Mouse (Mus musculus) gastrocnemius, postnatal 25 days (tissue): Measurements from ENCODE around the gene Mvd. TPM values are rescaled to one million over a fixed set of nuclear protein-coding genes. Genes with fewer than 3 reads are reported as not detected.

ENCODE experiments used
- DNase-seq: peaks from one replicate; pipeline ENCODE4 v3.0.0; 2022
- microRNA-seq, 2 experiments: library from miRNA; unstranded; fragments of <30 nt; microRNA quantifications; one replicate each; pipeline ENCODE4 v1.2.0; 2021; ENCODE audit warnings: borderline replicate concordance in 2 of 2
- total RNA-seq, 2 experiments: library from RNA; stranded (reverse); gene quantifications; 1 replicate in 1 of 2; 2 replicates in 1 of 2; pipeline ENCODE4 v1.2.3; 2021

Mvd gene
- total RNA-seq, 2 experiments from 2014 or later: 4.2 to 5.2 TPM

GRCm38 (mm10) chr8:122427607-122428006, 15.6 kb downstream of the Mvd start:
- DNase-seq: no peak

GRCm38 (mm10) chr8:122426145-122426544, 17.1 kb downstream of the Mvd start:
- DNase-seq: no peak

GRCm38 (mm10) chr8:122423659-122424058, 19.6 kb downstream of the Mvd start:
- peak; percentile 28 for DNase-seq

GRCm38 (mm10) chr8:122423217-122423616, 20.0 kb downstream of the Mvd start:
- DNase-seq: no peak

GRCm38 (mm10) chr8:122421376-122422070, 21.7 kb downstream of the Mvd start, which contains the start of gene Il17c:
TSS of gene Il17c (plus strand) at chr8:122422020.
- DNase-seq: no peak

GRCm38 (mm10) chr8:122419881-122420555, 23.2 kb downstream of the Mvd start:
- DNase-seq: no peak

- DNase-seq: no peak
Observed at GRCm38 (mm10) chr8:122415554-122415953, 27.7 kb downstream of the Mvd start.

- no peak for DNase-seq
Observed at GRCm38 (mm10) chr8:122414311-122414710, 28.9 kb downstream of the Mvd start.

GRCm38 (mm10) chr8:122407678-122408077, 35.5 kb downstream of the Mvd start:
- peak; percentile 38 for DNase-seq

- no peak for DNase-seq
Observed at GRCm38 (mm10) chr8:122405146-122405805, 37.9 kb downstream of the Mvd start.

- no peak for DNase-seq
Observed at GRCm38 (mm10) chr8:122398186-122398585, 45.0 kb downstream of the Mvd start.

- DNase-seq: no peak
Observed at GRCm38 (mm10) chr8:122395291-122395690, 47.9 kb downstream of the Mvd start.

GRCm38 (mm10) chr8:122393717-122394116, 49.5 kb downstream of the Mvd start:
- DNase-seq: no peak

GRCm38 (mm10) chr8:122390758-122391157, 52.5 kb downstream of the Mvd start:
- DNase-seq: no peak

- no peak for DNase-seq
Observed at GRCm38 (mm10) chr8:122389357-122389756, 53.9 kb downstream of the Mvd start.

Small RNA genes lying within 50 kb of the gene (microRNA-seq; reads per million reads assigned to microRNA genes)
- 0 reads per million in 2 experiments for gene Gm24366

Other genes with a start within 250 kb of the Mvd start
- gene Zfpm1, start 161.3 kb downstream of the Mvd start, total RNA-seq: 1 to 10 TPM; 8.5 to 8.8 TPM
- not detected for gene Trhr2, start 82.7 kb downstream of the Mvd start, total RNA-seq
- gene Zc3h18, start 66.8 kb downstream of the Mvd start, total RNA-seq: 10 to 100 TPM; 18.1 to 21.0 TPM
- not detected for gene Il17c, start 21.4 kb downstream of the Mvd start, total RNA-seq
- gene Cyba, start 10.5 kb downstream of the Mvd start, total RNA-seq: 1 to 10 TPM; 7.6 to 8.9 TPM
- gene Snai3, start 17.3 kb upstream of the Mvd start, total RNA-seq: 10 to 100 TPM in 1 of 2 experiments, 1 to 10 TPM in 1; 5.4 to 11.7 TPM
- gene Rnf166, start 32.6 kb upstream of the Mvd start, total RNA-seq: 10 to 100 TPM; 24.7 to 30.7 TPM
- gene Ctu2, start 32.7 kb upstream of the Mvd start, total RNA-seq: 1 to 10 TPM; 6.7 to 7.4 TPM
- gene Piezo1, start 107.9 kb upstream of the Mvd start, total RNA-seq: 10 to 100 TPM; 12.3 to 14.0 TPM
- gene Cdt1, start 124.6 kb upstream of the Mvd start, total RNA-seq: 1 to 10 TPM in 1 of 2 experiments, under 1 TPM in 1; 0.82 to 1.1 TPM
- gene Aprt, start 133.5 kb upstream of the Mvd start, total RNA-seq: 10 to 100 TPM; 35.7 to 36.9 TPM
- gene Galns, start 168.0 kb upstream of the Mvd start, total RNA-seq: 1 to 10 TPM; 1.3 to 1.8 TPM
- gene Trappc2l, start 168.2 kb upstream of the Mvd start, total RNA-seq: 10 to 100 TPM; 37.9 to 40.3 TPM
- not detected for gene Pabpn1l, start 179.3 kb upstream of the Mvd start, total RNA-seq